Mouse (Mus musculus): ENCODE data around the gene Cdk18. TPM values are rescaled to one million over a fixed set of nuclear protein-coding genes. Genes with fewer than 3 reads are reported as not detected.

Cdk18 gene
- polyA plus RNA-seq, 1 experiment from 2014 or later: 10.3 TPM

DNA sequence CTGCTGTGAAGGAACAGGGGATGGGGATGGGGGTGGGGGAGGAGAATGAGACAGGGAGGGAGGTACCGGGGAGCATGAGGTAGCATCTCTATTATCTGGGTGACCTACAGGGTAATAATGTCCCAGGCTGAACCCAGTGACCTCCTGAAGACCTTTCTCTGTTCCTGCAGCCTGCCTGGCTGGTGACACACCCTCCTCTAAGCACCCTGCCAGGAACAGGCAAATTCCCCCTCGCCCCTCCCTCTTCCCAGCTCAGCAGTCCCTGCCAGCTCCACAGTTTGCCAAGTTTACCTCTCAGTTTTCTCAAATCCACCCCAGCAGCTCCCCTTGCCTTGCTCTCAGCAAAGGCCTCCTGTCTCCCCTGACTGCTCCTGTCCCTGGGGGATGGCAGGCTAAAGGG lies 19.3 kb upstream of the Cdk18 start:
- Histone ChIP-seq H3K4me2 (ENCODE audit: low read length) (no peak overlapping the region), H3K4me3 (replicated peaks; ENCODE audit: low read depth, low read length) (no peak overlapping the region), H3K4me1 (replicated peaks; ENCODE audit: insufficient read depth, low read length) (peaks cover 9% of the 10 kb centered on the region), H3K36me3 (ENCODE audit: insufficient read depth, low read length) (no peaks in the 10 kb centered on the region), H3K27ac (no peak overlapping the region), H3K9ac (ENCODE audit: low read depth, low read length) (no peak overlapping the region), H3K9me3 (replicated peaks; ENCODE audit: low read length) (no peaks in the 10 kb centered on the region), H3K27me3 (ENCODE audit: insufficient read depth, low read length) (no peaks in the 10 kb centered on the region)
- TF ChIP-seq CTCF (IDR thresholded peaks at IDR 0.05; ENCODE audit: low read depth): no peak
- 67% methylated on average over 2 of the region's 2 CpGs for WGBS
- DNase-seq (ENCODE audit: low spot score) (no peak), ATAC-seq (replicated peaks; ENCODE audit: low FRiP score, low read depth) (no peak)

DNA sequence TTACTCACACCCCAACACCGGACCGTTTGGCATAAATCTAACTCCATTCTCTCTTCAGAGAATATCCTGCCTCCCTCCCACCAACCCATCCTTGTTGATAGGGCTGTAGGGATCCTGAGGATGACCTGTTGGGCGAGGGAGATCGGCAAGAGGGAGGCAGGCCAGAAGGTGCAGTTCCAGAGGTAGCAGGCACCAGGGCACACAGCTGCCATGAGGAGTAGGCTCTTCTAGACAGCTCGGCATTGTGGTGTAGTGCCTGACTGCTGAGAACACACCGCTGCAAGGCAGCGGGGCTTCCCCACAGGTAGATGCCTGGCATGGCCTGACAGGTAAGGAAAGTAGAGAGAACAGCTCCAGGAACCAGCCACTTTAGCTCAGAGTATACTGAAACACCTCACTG lies 18.3 kb upstream of the Cdk18 start:
- TF ChIP-seq CTCF (IDR thresholded peaks at IDR 0.05; ENCODE audit: low read depth): no peak
- Histone ChIP-seq H3K9ac (ENCODE audit: low read depth, low read length) (0 out of 2 replicates have a peak overlapping the region, but pooled peaks have one; percentile 23), H3K9me3 (replicated peaks; ENCODE audit: low read length) (no peaks in the 10 kb centered on the region), H3K27ac (no peak overlapping the region), H3K4me1 (replicated peaks; ENCODE audit: insufficient read depth, low read length) (peaks cover 9% of the 10 kb centered on the region), H3K4me3 (replicated peaks; ENCODE audit: low read depth, low read length) (no peak overlapping the region), H3K36me3 (ENCODE audit: insufficient read depth, low read length) (no peaks in the 10 kb centered on the region), H3K27me3 (ENCODE audit: insufficient read depth, low read length) (no peaks in the 10 kb centered on the region), H3K4me2 (ENCODE audit: low read length) (no peak overlapping the region)
- DNase-seq (ENCODE audit: low spot score) (no peak), ATAC-seq (replicated peaks; ENCODE audit: low FRiP score, low read depth) (peak; percentile 29; the same call in 1 of the 2 replicates)
- 30% methylated on average over 7 of the region's 7 CpGs for WGBS

DNA sequence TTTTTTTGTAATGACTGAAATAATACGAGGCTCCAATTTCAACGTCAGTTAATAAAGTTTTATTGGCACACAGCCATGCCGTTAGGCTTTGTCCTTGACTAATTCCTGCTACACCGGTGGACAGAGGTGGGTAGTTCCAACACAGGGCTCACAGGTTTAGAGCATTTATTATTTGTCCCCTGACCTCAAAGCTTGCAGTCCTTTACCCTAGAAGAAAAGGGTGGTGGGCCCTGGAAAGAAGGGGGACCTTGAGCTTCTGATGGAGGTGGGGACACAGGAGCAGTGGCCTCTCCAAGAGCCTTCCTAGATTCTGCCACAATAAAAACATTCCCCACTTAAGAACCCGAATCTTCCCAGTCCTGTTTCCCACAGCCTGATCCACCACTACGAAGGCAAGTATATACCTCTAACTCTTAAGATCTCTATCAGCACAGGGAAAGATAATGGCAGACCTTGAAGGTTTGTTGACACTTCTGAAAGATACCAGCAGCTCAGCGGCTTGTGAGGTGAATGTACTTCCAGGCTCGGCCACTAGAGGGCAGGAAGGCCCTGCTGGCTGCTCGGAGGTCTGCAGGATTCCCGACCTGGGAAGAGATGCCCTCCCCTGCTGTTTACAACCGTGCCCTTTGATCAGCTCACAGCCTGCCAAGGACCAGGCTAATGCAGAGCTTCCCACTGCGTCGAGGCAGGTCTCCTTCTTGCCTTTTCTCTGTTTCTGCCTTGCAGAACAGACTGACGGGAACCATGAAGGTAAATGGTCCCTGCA lies 17.7 kb upstream of the Cdk18 start:
- TF ChIP-seq CTCF (IDR thresholded peaks at IDR 0.05; ENCODE audit: low read depth): peak; percentile 99
- no peak overlapping the region for H3K4me2 ChIP-seq (ENCODE audit: low read length)
- DNase-seq (ENCODE audit: low spot score) (peak; percentile 91), ATAC-seq (replicated peaks; ENCODE audit: low FRiP score, low read depth) (peak; percentile 70)
- no peak overlapping the region for H3K27ac ChIP-seq
- H3K4me1 ChIP-seq (replicated peaks; ENCODE audit: insufficient read depth, low read length): peaks cover 9% of the 10 kb centered on the region
- no peaks in the 10 kb centered on the region for H3K9me3 ChIP-seq (replicated peaks; ENCODE audit: low read length)
- H3K4me3 ChIP-seq (replicated peaks; ENCODE audit: low read depth, low read length): no peak overlapping the region
- H3K9ac ChIP-seq (ENCODE audit: low read depth, low read length): no peak overlapping the region
- no peaks in the 10 kb centered on the region for H3K27me3 ChIP-seq (ENCODE audit: insufficient read depth, low read length)
- 18% methylated on average over 14 of the region's 14 CpGs for WGBS
- no peaks in the 10 kb centered on the region for H3K36me3 ChIP-seq (ENCODE audit: insufficient read depth, low read length)

DNA sequence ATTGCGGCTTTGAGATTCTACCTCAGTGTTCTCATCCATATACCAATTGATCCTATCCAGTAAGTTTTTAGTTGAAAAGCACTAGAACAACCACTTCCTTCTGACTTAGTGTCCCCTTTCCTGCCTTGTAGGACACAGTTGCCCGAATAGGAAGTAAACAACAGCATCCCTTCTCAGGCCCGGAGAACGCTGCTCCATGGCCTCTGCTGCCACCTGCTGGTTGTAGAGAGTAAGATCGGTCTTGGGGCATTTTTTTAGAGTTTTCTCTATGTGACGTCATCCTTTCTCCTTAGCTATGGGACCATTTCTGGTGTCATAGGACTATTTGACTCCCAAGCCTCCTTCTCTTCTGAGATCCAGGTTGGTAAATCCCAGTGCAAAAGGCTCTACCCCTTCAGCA lies 16.3 kb upstream of the Cdk18 start:
- no peak for ATAC-seq (replicated peaks; ENCODE audit: low FRiP score, low read depth)
- no peak overlapping the region for H3K4me2 ChIP-seq (ENCODE audit: low read length)

DNA sequence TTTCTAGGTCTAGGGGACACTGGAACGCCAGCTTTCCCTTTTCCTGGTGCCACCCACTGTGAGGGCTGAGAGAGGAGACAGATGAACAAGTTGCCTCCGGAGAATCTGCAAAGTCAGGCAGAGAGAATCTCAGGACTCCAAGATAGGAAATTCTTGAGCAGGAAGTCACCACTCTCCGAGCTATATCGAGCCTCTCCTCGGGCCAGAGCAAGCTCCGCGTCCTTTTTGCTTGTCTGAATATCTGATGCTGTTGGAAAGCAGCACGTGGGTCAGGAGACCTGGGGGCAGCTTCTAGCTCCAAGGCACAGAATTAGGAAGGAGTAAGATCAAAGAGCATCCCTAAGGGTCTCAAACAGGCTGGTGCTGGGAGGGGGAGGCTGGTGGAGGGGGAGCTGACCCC lies 14.2 kb upstream of the Cdk18 start:
- WGBS: 31% methylated on average over 8 of the region's 8 CpGs
- no peak for ATAC-seq (replicated peaks; ENCODE audit: low FRiP score, low read depth)
- TF ChIP-seq CTCF (IDR thresholded peaks at IDR 0.05; ENCODE audit: low read depth): no peak

More for the DNA sequence above, 16.3 kb upstream of the Cdk18 start:
- H3K27ac ChIP-seq: no peak overlapping the region
- no peak overlapping the region for H3K4me3 ChIP-seq (replicated peaks; ENCODE audit: low read depth, low read length)
- DNase-seq (ENCODE audit: low spot score): peak; percentile 97
- whole genome bisulfite sequencing: 11% methylated on average over 6 of the region's 6 CpGs
- H3K27me3 ChIP-seq (ENCODE audit: insufficient read depth, low read length): no peaks in the 10 kb centered on the region
- peaks cover 12% of the 10 kb centered on the region for H3K4me1 ChIP-seq (replicated peaks; ENCODE audit: insufficient read depth, low read length)
- TF ChIP-seq CTCF (IDR thresholded peaks at IDR 0.05; ENCODE audit: low read depth): peak; percentile 99
- H3K9me3 ChIP-seq (replicated peaks; ENCODE audit: low read length): no peaks in the 10 kb centered on the region
- no peaks in the 10 kb centered on the region for H3K36me3 ChIP-seq (ENCODE audit: insufficient read depth, low read length)
- no peak overlapping the region for H3K9ac ChIP-seq (ENCODE audit: low read depth, low read length)

DNA sequence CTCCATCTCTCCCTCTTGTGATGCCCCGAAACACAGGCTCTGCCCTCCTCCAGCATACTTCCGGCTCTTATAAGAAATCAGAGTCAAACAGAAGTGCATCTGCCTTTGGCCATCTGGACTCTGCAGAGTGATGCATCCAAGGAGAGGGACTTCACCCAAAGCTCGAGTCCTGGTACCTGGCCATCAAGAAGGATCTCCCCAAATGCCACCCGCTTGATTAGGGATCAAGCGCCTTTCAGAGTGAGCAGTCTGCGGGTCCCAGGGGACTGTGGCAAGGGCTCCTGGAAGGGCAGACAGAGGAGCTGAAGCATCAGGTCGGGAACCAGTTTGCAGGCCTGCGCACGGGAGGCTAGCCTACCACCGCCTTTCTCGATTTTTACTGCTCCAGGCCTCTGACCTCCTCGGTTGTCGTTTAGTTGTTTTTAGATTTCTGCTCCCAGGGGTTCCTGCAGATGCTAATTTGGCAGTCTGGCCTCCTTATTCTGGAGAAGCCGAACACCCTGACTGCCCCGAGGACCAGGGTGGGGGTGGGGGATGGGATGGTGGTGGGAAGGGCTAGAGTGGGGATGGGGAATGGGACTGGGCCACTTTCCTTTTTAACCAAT lies 13.7 kb upstream of the Cdk18 start:
- H3K4me1 ChIP-seq (replicated peaks; ENCODE audit: insufficient read depth, low read length): peaks cover 18% of the 10 kb centered on the region
- no peak overlapping the region for H3K4me2 ChIP-seq (ENCODE audit: low read length)
- no peaks in the 10 kb centered on the region for H3K9me3 ChIP-seq (replicated peaks; ENCODE audit: low read length)
- H3K9ac ChIP-seq (ENCODE audit: low read depth, low read length): no peak overlapping the region
- H3K4me3 ChIP-seq (replicated peaks; ENCODE audit: low read depth, low read length): no peak overlapping the region
- 51% methylated on average over 15 of the region's 15 CpGs for WGBS
- H3K27me3 ChIP-seq (ENCODE audit: insufficient read depth, low read length): no peaks in the 10 kb centered on the region
- H3K27ac ChIP-seq: no peak overlapping the region
- H3K36me3 ChIP-seq (ENCODE audit: insufficient read depth, low read length): no peaks in the 10 kb centered on the region
- DNase-seq (ENCODE audit: low spot score) (no peak), ATAC-seq (replicated peaks; ENCODE audit: low FRiP score, low read depth) (no peak)
- TF ChIP-seq CTCF (IDR thresholded peaks at IDR 0.05; ENCODE audit: low read depth): no peak

More for the DNA sequence above, 14.2 kb upstream of the Cdk18 start:
- H3K9ac ChIP-seq (ENCODE audit: low read depth, low read length): no peak overlapping the region
- no peaks in the 10 kb centered on the region for H3K36me3 ChIP-seq (ENCODE audit: insufficient read depth, low read length)
- no peak overlapping the region for H3K4me2 ChIP-seq (ENCODE audit: low read length)
- no peak overlapping the region for H3K4me3 ChIP-seq (replicated peaks; ENCODE audit: low read depth, low read length)
- no peak overlapping the region for H3K27ac ChIP-seq
- no peaks in the 10 kb centered on the region for H3K27me3 ChIP-seq (ENCODE audit: insufficient read depth, low read length)
- peaks cover 19% of the 10 kb centered on the region for H3K4me1 ChIP-seq (replicated peaks; ENCODE audit: insufficient read depth, low read length)
- no peak for DNase-seq (ENCODE audit: low spot score)
- no peaks in the 10 kb centered on the region for H3K9me3 ChIP-seq (replicated peaks; ENCODE audit: low read length)
